Mouse (Mus musculus) cerebellum, postnatal 36 days (tissue): Measurements from ENCODE around the gene Ppp2r5c.

Experiments used
- DNase-seq, 2 experiments: peaks; one replicate each; pipeline ENCODE4 v3.0.0; 2021 to 2022; ENCODE audit warnings: mixed read lengths in 2 of 2

Gene Ppp2r5c

GRCm38 (mm10) chr12:110446290-110447170 is at the start of gene Ppp2r5c:
Gene Ppp2r5c, plus strand, starts transcription at chr12:110447120.
- peak; percentile 89 to 96 for DNase-seq

- peak; percentile 79 to 82 for DNase-seq
Observed at GRCm38 (mm10) chr12:110398351-110398750, 48.6 kb upstream of the Ppp2r5c start.

- no peak for DNase-seq
Observed at GRCm38 (mm10) chr12:110399161-110399560, 47.8 kb upstream of the Ppp2r5c start.

GRCm38 (mm10) chr12:110400936-110401335 is 46.0 kb upstream of the Ppp2r5c start:
- no peak for DNase-seq

- DNase-seq, result no peak
Observed at GRCm38 (mm10) chr12:110401871-110402270, 45.0 kb upstream of the Ppp2r5c start.

GRCm38 (mm10) chr12:110416244-110416643 is 30.7 kb upstream of the Ppp2r5c start:
- peak in 1 of 2 experiments; percentile 18 for DNase-seq

- DNase-seq, result no peak
Observed at GRCm38 (mm10) chr12:110417023-110417986, 29.6 kb upstream of the Ppp2r5c start.

- DNase-seq, result peak in 1 of 2 experiments; percentile 23
Observed at GRCm38 (mm10) chr12:110417987-110418734, 28.8 kb upstream of the Ppp2r5c start.

GRCm38 (mm10) chr12:110418735-110419350 is 28.1 kb upstream of the Ppp2r5c start:
- DNase-seq, result peak; percentile 21 to 58

- no peak for DNase-seq
Observed at GRCm38 (mm10) chr12:110419879-110420278, 27.0 kb upstream of the Ppp2r5c start.

- no peak for DNase-seq
Observed at GRCm38 (mm10) chr12:110421361-110421760, 25.6 kb upstream of the Ppp2r5c start.

GRCm38 (mm10) chr12:110424008-110424704 is 22.8 kb upstream of the Ppp2r5c start:
- DNase-seq, result no peak

GRCm38 (mm10) chr12:110426417-110427010 is 20.4 kb upstream of the Ppp2r5c start:
- no peak for DNase-seq

GRCm38 (mm10) chr12:110429340-110429973 is 17.5 kb upstream of the Ppp2r5c start:
- DNase-seq, result no peak

- DNase-seq, result no peak
Observed at GRCm38 (mm10) chr12:110429990-110430389, 16.9 kb upstream of the Ppp2r5c start.

GRCm38 (mm10) chr12:110431805-110432204 is 15.1 kb upstream of the Ppp2r5c start:
- peak; percentile 81 to 91 for DNase-seq

- no peak for DNase-seq
Observed at GRCm38 (mm10) chr12:110436638-110437366, 10.1 kb upstream of the Ppp2r5c start.

- DNase-seq, result peak; percentile 61 to 62
Observed at GRCm38 (mm10) chr12:110437367-110437703, 9.6 kb upstream of the Ppp2r5c start.

GRCm38 (mm10) chr12:110438367-110438973 is 8.4 kb upstream of the Ppp2r5c start:
- DNase-seq, result no peak
